Mouse (Mus musculus): Measurements from ENCODE around the gene Zc3hav1.

The Zc3hav1 gene

GRCm38 (mm10) chr6:38351930-38352329 is 2.5 kb downstream of the Zc3hav1 start:
- no peak for DNase-seq

DNA sequence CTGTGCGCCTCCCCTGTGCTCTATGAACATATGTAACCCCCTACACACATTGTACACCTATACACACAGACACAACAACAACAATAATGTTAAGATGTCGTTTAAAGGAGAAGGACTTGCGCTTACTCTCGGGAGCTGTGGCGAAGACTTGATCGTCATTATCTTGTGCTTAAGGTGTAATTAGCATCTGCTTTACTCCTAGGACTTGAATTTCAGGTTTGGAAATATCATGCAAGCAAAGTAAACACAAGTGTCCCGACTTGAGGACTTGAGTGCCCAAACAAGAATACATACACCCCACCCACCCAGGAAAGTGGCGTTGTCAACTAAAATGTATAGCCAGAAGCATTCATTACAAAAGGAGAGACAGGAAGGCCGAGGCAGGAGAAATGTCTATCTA is 4.6 kb downstream of the Zc3hav1 start:
- no peak for DNase-seq

DNA sequence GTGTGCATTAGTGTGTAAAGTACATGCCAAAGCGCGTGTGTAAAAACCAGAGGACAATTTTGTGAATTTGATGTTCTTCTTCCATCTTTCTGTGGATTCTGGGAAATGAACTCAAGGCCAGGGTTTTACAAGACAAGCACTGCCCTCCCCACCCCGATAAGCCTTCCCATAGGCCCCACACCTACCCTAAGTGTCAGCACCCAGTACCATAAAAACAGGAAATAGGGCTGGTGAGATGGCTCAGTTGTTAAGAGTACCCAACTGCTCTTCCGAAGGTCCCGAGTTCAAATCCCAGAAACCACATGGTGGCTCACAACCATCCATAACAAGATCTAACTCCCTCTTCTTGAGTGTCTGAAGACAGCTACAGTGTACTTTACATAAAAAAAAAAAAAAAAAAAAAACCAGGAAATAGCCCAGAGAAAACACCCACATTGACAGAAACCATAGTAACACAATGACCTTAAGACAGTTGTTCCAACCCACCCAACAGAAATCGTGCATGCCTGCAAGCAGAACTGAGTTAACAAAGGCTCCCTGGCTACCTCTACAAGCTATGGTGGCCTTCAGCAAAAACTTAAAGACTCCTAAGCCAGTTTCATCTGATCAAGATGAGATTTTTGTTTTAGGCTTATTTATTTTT is 5.5 kb downstream of the Zc3hav1 start:
- DNase-seq, result no peak

DNA sequence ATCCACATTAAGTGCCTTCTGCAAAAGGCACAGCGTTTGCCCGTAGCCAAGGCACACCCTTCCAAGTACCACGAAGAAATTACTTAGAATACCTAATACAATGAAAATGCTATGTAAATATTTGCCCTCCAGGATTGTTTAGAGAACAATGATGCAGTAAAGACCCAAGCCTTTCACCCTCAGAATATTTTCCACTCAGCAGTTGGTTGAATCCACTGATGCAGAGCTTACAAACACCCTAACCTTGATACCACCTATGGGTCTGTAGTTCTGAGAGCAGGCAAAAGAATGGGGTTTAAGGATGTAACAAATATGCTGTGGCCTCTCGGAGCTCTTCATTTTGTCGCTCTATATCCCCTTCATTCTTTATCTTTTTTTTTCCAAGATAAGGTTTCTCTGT is 6.5 kb downstream of the Zc3hav1 start:
- no peak for DNase-seq

GRCm38 (mm10) chr6:38345796-38346195 is 8.6 kb downstream of the Zc3hav1 start:
- DNase-seq, result no peak

- no peak for DNase-seq
These were observed 10.3 kb downstream of the Zc3hav1 start for GRCm38 (mm10) chr6:38344006-38344670.

GRCm38 (mm10) chr6:38343581-38343980 is 10.8 kb downstream of the Zc3hav1 start:
- DNase-seq, result no peak

DNA sequence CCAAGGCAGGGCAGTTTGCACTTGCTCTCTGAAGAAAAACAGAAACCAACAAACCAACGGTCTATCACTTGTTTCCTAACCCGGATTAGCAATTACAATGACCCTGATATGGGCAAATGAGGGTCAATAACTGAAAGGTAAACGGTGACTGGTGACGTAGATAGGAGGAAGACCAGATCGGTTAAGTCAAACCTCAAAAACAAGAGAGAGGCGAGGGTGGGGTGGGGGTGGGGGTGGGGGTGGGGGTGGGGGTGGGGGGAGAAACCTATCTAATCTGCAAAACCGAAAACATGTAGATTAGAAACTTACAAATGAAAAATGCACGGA is 11.8 kb downstream of the Zc3hav1 start:
- no peak for DNase-seq

GRCm38 (mm10) chr6:38341751-38342665 is 12.4 kb downstream of the Zc3hav1 start:
- DNase-seq, result no peak

DNA sequence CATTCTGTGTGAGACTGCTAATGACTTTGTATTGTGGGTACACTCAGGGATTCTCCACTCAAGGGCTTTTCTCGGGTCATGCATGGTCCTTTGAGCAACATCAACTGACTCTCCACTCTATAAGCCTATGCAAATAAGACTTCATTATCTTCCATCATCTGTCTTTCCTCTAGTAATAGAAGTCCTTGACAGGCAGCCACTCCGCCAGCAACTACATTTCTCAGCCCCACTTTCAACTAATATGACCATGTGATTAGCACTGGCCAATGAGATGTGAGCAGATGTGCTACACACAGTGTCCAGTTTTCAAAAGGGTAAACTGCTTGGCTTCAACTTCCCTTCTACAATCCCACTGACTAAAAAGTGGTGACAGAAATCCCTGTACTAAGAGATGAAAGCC is 15.3 kb downstream of the Zc3hav1 start:
- no peak for DNase-seq

GRCm38 (mm10) chr6:38337951-38338350 is 16.5 kb downstream of the Zc3hav1 start:
- DNase-seq, result no peak

DNA sequence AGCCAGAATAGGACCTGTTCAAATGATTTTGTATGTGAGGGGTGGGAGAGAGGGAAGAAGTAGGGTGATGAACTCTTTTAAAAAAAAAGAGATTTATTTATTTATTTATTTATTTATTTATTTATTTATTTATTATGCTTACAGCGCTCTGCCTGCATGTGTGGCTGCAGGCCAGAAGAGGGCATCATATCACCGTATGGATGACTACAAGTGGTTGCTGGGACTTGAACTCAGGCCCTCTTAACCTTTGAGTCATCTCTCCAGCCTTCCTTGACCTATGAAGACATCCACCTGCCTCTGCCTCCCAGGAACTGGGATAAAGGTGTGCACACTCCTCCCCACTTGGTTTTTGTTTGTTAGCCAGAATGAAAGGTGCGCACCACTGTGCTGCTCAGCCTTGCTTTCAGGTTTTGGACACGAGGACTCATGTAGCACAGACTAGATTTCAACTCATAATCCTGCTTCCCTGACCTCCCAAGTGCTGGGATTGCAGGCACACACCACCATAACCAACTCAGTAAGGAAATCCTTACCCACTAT is 17.2 kb downstream of the Zc3hav1 start:
- DNase-seq, result no peak

- DNase-seq, result no peak
These were observed 19.1 kb downstream of the Zc3hav1 start for GRCm38 (mm10) chr6:38335264-38335663.

DNA sequence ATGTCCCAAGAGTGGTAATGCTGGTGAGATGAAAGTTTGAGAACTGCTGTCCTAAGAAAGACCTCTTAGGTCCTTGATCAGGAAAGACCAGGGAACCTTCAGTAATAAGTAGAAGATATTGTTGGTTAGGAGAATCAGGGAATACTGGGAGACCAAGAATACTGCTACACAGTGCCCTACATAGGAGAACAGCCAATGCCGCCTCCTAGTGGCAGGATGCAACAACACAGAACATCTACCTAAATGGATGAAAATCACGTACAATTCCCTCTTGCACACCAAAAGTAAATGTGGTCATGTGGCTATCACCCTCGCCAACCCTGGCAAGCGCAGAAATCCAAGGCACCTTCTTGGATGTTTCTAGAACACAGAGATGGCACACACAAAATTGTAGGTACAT is 27.8 kb downstream of the Zc3hav1 start:
- peak; percentile 39 for DNase-seq

DNA sequence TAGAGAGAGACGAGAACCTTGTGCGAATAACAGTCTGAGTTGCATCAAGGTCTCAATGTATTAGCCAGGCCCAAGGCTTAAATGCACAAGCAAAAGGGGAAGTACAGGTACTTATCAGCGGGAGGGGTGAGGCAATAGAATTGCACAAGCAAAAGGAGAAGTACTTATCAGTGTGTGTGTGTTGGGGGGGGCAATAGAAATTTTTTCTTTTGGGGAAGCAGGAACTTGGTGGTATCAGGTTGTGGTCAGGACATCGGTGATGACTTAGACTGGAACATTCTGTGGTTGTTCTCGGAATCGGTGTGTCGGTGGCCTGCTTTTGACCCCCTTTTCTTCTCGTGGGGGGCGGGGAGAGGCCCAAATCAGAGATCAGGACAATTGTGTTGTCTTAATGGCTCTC is 33.8 kb downstream of the Zc3hav1 start:
- DNase-seq, result no peak

GRCm38 (mm10) chr6:38316050-38316449 is 38.4 kb downstream of the Zc3hav1 start:
- DNase-seq, result no peak

DNA sequence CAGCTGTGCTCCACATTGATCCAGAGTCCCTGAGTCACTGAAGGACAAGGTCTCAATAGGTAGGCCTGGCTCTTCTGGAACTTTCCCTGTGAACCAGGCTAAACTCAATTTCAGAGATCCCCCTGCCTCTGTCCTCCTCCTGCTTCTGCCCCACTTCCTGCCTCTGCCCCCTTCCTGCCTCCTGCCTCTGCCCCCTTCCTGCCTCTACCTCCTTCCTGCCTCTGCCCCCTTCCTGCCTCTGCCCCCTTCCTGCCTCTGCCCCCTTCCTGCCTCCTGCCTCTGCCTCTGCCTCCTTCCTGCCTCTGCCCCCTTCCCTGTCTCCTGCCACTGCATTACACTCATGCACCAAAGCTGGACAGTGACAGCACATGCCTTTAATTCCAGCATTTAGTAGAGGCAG is 44.7 kb downstream of the Zc3hav1 start:
- DNase-seq, result no peak

GRCm38 (mm10) chr6:38304981-38305380 is 49.4 kb downstream of the Zc3hav1 start:
- DNase-seq, result no peak

DNA sequence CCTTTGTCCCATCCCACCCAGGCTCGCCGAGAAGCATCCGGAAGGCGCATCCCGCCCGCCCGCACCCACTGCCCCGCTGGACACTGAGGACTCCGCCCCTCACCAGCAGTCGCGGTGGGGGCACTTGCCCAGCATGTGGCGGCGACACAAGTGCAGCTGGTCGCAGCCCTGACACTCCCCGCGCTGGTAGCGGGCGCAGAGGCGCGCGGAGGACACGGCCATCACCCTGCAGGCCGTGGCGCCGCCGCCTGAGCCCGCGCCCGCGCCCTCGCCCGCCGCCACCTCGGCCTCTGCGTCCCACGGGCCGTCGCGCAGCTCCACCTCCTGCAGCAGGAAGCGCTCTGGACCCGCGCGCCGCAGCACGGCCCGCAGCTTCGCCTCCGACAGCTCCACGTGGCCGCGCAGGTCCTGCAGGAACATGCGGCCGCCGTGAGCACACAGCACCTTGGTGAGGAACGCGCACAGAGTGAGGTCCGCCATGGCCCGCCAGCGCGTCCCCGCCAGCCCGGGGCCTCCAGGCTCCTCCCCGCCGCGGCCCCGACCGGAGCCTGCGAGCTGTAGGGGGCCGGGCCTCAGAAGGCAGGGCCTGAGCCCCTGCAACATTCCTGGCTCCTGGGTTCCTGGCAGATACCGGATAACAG is 55.5 kb downstream of the Zc3hav1 start, which contains the start of gene Zc3hav1l:
Gene Zc3hav1l (minus strand): TSS at position 499 of the 641 bp plus-strand sequence.
- DNase-seq, result peak; percentile 69

DNA sequence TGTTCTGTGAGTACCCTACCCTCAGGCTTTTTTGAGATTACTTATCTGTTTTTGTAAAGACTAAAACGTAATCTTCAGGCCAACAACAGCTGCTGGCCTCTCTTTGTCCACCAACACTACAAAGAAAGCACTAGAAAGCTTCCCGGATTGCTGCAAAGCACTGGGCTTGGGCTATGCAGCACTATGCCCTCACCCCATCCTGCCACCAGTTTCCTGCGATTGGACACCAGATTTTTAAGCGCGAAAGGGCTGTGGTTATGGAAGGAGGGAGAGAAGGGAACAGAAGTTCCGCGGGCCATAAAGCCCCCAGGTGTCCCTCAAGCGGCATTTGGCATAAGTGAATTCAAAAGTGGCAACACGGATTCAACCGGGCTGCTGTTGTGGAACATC is 56.2 kb downstream of the Zc3hav1 start:
- DNase-seq, result no peak

DNA sequence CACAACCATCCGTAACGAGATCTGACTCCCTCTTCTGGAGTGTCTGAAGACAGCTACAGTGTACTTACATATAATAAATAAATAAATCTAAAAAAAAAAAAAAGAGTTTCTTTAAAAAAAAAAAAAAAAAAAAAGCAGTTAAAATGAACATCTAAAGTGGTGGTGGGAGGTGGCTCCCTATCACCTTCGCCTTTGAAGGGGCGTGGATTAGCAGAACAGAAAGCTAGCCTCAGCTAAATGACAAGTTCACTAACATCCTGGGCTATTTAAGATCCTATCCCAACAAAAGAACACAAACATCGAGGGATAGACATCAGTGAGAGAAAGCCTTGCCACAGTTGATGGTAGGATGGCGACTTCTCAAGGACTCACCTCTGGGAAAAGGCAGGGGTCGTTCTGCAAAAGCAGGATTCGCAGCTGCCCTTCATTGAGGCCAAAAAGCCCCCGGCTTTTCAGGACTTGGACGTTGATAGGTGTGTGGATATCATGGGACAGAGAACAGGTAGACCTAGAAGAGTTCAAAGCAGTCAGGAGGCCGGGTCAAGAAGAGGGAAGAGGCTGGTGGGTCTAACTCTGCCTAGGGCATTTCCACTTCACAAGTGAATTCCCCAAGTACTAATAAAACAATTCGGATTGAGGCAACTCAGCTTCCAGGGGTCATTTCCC is 56.7 kb downstream of the Zc3hav1 start:
- DNase-seq, result no peak

DNA sequence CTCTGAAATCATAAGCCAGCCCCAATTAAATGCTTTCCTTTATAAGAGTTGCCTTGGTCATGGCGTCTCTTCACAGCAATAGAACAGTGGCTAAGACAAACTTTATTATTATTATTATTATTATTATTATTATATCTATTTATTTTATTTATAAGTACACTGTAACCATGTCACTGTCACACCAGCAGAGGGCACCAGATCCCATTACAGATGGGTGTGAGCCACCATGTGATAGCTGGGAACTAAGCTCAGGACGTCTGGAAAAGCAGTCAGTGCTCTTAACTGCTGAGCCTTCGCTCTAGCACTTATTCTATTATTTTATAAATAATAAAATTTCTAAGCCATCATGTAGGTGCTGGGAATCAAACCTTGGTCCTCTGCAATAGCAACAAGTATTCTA is 60.7 kb downstream of the Zc3hav1 start:
- no peak for DNase-seq
